Mouse (Mus musculus) megakaryocyte, adult 5-6 weeks (primary cell): Measurements from ENCODE around the gene Krt34. TPM values are rescaled to one million over a fixed set of nuclear protein-coding genes. Genes with fewer than 3 reads are reported as not detected.

Experiments
- ATAC-seq: 2 replicates; pipeline ENCODE4 v1.8.0; 2016; ENCODE audit warnings: mild to moderate bottlenecking, inconsistent platforms; ENCODE audit not compliant: poor library complexity, severe bottlenecking
- total RNA-seq, 2 experiments: library from RNA; stranded (forward) in 1 of 2; stranded (reverse) in 1 of 2; fragments of 153-499, 151-499 nt in 1 of 2; fragments of 221-1000, 200-1000 nt in 1 of 2; gene quantifications; 2 replicates each; pipeline versions ENCODE4 v1.2.3 to v1.2.4; 2015 to 2017

Krt34 gene
- not detected in 2 replicates for total RNA-seq (2015)
- total RNA-seq (2017), result not detected in 2 replicates

DNA sequence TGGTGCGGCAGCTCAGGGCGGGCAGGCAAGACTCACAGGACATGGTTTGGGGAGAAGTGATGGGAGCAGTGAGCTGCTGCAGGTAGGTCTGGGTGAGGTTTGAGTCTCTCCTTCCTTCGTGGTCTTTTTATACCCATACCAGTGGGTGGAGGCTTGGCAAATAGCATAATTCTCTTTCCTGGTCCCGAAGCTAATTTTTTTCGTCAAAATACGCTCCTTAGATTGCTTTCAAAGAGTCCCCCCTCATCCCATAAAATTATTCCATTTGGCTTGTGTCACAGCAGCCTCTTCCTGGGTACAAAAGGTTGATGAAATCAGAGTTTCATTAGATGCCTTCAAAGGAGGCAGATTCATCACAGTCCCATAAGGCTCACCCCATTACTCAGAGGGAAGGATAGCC, at the start of gene Krt34:
Krt34 (minus strand) TSS at position 101 of the 400 bp plus-strand sequence.
- no peak for ATAC-seq

- ATAC-seq, result no peak
These were observed 47.1 kb upstream of the Krt34 start for GRCm38 (mm10) chr11:100088378-100089025.

GRCm38 (mm10) chr11:100087861-100088260, 46.5 kb upstream of the Krt34 start, which contains the start of gene Krt32:
Gene Krt32 (minus strand): TSS chr11:100088226.
- ATAC-seq, result no peak

- no peak for ATAC-seq
These were observed 32.5 kb upstream of the Krt34 start for GRCm38 (mm10) chr11:100073873-100074272.

- no peak for ATAC-seq
These were observed 26.1 kb upstream of the Krt34 start for GRCm38 (mm10) chr11:100067293-100068036.

DNA sequence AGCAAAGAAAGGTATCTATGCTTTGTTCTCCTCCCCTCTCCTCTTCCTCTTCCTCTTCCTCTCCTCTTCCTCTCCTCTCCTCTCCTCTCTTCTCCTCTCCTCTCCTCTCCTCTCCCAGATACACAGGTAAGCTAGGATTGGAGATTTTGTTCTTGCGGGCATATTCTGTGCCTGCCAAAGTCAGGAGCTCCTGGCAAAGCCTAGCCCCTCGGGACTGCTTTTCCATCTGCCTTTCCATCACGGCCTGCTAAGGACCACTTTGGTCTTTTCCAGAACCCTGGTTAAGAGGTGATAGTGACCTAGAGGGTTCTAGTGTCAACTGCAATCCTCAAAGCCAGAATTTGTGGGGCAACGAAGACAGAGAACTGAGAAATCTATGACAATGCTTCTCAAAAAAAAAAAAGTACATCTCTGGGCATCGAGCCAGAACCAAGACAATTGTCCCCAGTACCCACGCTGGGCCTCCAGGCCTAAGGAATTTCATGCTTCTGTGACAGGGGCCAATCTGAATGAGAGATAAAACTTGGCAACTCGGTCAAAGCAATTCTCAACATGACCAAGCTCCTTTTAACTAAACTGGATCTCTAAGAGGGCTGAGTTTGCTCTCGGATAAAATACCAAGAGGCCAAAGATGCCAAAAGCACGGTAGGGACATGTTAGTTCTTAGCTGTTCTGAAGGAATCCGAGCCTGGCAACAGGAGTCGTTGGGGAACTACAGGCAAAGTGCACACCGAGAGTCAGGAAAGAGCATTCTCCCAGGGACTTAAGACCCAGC, 25.1 kb upstream of the Krt34 start:
- ATAC-seq, result no peak

- no peak for ATAC-seq
These were observed 17.5 kb upstream of the Krt34 start for GRCm38 (mm10) chr11:100058875-100059274.

GRCm38 (mm10) chr11:100055686-100056655, 14.6 kb upstream of the Krt34 start:
- ATAC-seq, result no peak

DNA sequence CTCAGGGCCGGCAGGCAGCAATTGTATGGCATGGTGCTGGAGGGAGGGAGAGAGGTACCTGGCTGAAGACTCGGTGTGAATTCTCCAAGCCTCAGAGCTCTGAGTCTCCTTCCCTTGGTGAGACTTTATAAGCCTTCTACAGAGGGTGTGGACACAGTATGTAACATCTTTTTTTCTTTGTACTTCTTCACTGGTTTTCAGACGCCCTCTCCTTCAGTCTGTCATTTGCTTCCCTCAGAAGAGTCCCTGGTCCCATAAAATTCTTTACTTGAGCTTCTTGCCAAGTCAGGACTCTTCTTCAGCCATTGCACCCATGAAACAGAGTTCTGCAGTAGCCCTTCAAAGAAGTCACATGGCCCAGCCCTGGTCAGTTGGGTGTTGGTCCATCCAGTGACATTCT, 9.1 kb upstream of the Krt34 start, which contains the start of gene Krt31:
Krt31 (minus strand) TSS at position 101 of the 400 bp plus-strand sequence.
- ATAC-seq, result no peak

DNA sequence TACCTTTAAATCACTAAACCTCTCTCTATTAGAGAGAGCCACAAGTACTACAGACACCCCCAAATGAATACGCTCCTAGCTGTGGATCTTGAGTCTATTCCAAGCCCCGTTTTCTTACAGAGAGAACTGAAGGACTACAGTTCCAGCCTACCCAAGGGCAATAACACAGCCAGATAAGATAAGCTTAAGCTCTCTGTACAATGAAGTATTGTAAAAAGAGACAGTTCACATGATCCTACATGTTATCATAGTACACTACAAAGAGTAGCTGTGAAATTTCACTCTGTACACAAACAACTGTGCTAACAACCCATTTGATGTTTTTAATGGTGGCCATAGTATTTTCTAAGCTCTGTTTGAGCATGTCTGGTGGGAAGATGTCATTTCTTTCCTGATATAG, 5.8 kb upstream of the Krt34 start:
- ATAC-seq, result no peak

DNA sequence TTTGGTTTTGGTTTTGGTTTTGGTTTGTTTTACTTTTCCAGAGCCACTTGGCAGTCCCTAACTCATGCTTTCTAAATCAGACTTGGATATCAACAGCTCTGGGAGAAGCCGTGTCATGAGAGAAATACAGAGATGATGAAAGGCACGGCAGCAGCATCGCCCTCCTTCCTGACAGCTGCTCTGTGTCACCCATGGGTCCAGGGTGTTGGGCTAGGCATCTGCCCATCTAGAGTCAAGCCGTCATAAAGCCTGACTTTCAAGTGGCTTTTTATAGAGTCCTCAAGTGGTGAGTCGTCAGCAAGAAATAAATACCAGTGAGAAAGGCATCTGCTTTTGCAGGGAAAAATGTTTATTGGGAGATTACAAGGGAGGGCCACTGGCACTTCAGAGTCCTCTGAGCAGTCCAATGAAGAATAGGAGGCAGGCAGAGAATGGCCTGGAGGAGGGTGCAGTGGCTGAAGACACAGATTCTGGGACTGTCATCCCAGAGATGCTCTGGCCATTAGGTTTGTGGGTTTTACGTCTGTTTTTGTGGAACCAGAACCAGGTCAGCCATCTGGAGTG, 5.0 kb upstream of the Krt34 start:
- ATAC-seq, result no peak

DNA sequence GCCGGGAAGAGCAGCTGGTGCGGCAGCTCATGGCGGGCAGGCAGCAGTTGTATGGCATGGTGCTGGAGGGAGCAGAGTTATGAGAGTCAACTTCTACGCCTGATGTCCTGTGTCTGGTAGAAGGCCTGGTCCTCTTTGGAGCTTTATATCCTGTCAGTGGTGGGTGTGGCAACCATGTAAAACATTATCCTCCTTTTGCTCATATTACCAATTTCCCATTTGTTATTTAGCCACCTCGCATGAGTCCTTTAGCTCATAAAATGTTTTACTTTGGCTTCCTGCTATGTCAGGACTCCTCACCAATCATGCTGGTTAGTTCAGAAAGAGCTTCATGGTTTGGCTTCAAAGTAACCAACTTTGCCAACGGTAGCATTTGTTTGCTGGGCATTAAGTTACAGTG, 11.6 kb downstream of the Krt34 start, which contains the start of gene Krt33b:
Krt33b (minus strand) TSS at position 101 of the 400 bp plus-strand sequence.
- no peak for ATAC-seq

- ATAC-seq, result no peak
These were observed 19.9 kb downstream of the Krt34 start for GRCm38 (mm10) chr11:100021438-100021837.

DNA sequence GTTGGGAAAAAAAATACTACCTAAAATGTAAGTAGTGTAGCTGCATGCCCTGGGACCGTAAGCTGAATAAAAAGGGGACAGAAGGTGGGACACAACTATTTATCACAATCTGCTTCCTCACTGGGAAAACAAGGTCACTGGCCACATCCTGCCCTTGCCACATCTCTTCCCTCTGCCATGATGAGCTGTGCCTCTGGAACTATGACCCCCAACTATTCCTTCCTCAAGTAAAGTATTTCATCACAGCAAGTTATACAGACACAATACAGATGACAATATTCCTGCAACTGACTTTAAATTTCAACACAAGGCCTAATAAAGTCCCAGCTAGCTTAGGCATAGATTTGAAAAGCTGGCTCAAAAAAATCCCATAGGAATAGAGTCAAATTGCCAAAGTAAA, 21.9 kb downstream of the Krt34 start:
- no peak for ATAC-seq

GRCm38 (mm10) chr11:100016112-100016511, 25.2 kb downstream of the Krt34 start, which contains the start of gene Krt33a:
Gene Krt33a (minus strand): TSS chr11:100016212.
- ATAC-seq, result no peak

GRCm38 (mm10) chr11:100013691-100014171, 27.6 kb downstream of the Krt34 start:
- no peak for ATAC-seq

DNA sequence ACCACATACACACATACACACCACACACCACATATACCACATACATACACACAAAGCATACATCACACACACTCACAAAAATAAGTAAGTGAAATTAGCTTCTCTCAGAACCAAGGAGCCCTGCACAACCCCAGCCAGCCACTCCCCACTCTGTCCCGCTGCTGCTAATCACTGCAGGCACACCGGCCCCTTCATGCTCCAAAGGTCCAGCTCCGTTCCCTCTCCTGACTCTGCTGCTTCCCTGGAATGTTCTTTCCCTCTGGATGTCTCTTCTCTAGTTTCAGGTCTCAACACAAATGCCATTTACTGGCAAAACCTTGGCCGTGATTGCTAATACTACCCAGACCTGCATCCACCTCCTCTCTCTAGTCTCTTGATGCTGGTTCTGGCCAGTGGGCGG, 30.7 kb downstream of the Krt34 start:
- no peak for ATAC-seq

GRCm38 (mm10) chr11:100008336-100008735, 33.0 kb downstream of the Krt34 start:
- no peak for ATAC-seq

DNA sequence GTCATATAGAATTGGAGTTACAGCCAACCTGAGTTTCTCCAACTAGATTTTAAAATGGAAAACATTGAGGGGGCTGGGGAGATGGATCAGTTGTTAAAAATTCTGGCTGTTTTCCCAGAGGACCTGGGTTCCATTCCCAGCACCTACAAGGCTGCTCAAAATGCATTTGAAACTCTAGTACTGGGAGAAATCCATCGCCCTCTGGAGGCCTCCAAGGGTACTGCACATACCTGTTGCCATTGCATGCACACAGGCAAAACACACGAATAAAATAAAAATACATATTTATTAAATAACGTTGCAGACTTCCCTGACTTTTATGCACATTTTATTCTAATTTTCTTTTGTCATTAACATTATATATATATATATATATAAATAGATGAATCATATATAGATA, 34.7 kb downstream of the Krt34 start:
- ATAC-seq, result no peak

DNA sequence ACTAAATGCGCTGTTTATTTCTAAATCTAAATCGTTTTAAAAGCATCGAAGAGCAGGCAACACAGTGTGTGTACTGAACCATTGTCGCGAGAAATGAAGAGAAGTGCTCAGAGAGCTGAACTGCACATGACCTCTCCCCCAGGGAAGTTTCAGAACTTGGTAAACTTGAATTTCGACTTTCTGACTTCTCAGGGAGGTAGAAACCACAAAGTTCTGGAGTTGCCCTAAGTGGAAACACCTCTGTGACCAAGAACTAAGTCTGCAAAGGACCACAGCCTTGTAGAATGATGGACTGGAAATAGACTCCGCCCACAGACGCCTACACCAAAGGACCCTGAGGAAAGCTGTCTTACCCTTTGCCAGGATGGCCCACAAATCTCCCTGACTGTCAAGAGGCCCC, 35.4 kb downstream of the Krt34 start:
- ATAC-seq, result no peak
